Mouse (Mus musculus): ENCODE data around the gene Frem1.

DNA sequence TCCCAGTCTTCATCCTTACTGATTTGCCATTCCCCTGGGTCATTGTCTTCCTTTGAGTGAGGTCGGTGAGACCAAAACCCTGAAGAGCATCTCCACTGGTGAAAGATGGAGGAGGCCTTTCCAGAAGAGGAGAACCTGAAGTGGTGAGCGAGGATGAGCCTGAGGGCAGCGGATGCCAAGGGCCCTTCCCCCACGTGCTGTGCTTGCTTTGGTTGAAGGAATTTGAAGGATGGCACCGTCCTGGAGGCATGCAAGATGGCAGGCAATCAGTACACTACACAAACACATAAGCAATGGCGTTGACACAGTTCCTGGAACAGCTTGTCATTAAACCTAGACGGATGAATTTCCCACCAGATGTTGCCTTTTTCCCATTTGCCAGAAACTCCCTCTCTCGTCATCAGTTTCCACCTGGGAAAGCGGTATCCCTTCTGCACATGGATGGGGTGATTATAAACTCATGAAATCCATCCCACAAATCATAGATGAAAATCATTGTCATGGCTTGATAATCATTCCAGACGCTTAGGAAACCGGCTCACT is 137.5 kb downstream of the Frem1 start:
- TF ChIP-seq CTCF (IDR thresholded peaks at IDR 0.05) (no peak), EP300 (IDR thresholded peaks at IDR 0.05) (no peak)

All from lung, postnatal 0 days (tissue).